Mouse (Mus musculus) cerebellum, adult 2 months (tissue): Measurements from ENCODE around the gene Ttll13. TPM values are rescaled to one million over a fixed set of nuclear protein-coding genes. Genes with fewer than 3 reads are reported as not detected.

Experiments used
- DNase-seq, 2 experiments: peaks; one replicate each; pipeline ENCODE4 v3.0.0; 2021
- H3K27ac ChIP-seq: fragments of 200-500 bp; 2 replicates; pipeline ENCODE4 v1.5.1; 2012; ENCODE audit warnings: low read length, control low read depth, inconsistent platforms; ENCODE audit not compliant: insufficient read depth
- H3K27me3 ChIP-seq: fragments of 200-500 bp; 2 replicates; pipeline ENCODE4 v1.6.1; 2012; ENCODE audit warnings: inconsistent platforms, mild to moderate bottlenecking, low read length, moderate library complexity; ENCODE audit not compliant: control insufficient read depth, insufficient read depth
- H3K4me1 ChIP-seq: fragments of 200-500 bp; 2 replicates; pipeline ENCODE4 v1.6.1; 2011; ENCODE audit warnings: low read length; ENCODE audit not compliant: control insufficient read depth, insufficient read depth
- H3K4me3 ChIP-seq: fragments of 200-500 bp; replicated peaks from 2 replicates; pipeline ENCODE3; 2011; ENCODE audit warnings: mild to moderate bottlenecking, low read depth, low read length, control low read depth; ENCODE audit not compliant: insufficient read depth
- CTCF ChIP-seq: fragments of 200-500 bp; IDR thresholded peaks from 2 replicates; pipeline ENCODE4 v1.5.1; 2011; ENCODE audit warnings: low read depth, mild to moderate bottlenecking, control low read depth, low read length, moderate library complexity, borderline replicate concordance; ENCODE audit not compliant: insufficient read depth
- POLR2A ChIP-seq: fragments of 200-500 bp; IDR thresholded peaks from 2 replicates; pipeline ENCODE4 v1.6.1; 2011; ENCODE audit warnings: low read length, control low read depth, borderline replicate concordance; ENCODE audit not compliant: insufficient read depth
- WGBS: fragments of 180-500 bp; shearing (Covaris S2); methylation state at CpG from one replicate; pipeline ENCODE4 v1.1.7; 2018; 5-methylcytosine and 5-hydroxymethylcytosine counted together
- polyA plus RNA-seq: library from polyadenylated mRNA; depleted of rRNA; stranded (reverse); fragments of >200 nt; gene quantifications from 2 replicates; pipeline ENCODE4 v1.2.3, GENCODE M21; 2012

Ttll13 gene
- polyA plus RNA-seq, 1 experiment = 0.69 TPM

DNA sequence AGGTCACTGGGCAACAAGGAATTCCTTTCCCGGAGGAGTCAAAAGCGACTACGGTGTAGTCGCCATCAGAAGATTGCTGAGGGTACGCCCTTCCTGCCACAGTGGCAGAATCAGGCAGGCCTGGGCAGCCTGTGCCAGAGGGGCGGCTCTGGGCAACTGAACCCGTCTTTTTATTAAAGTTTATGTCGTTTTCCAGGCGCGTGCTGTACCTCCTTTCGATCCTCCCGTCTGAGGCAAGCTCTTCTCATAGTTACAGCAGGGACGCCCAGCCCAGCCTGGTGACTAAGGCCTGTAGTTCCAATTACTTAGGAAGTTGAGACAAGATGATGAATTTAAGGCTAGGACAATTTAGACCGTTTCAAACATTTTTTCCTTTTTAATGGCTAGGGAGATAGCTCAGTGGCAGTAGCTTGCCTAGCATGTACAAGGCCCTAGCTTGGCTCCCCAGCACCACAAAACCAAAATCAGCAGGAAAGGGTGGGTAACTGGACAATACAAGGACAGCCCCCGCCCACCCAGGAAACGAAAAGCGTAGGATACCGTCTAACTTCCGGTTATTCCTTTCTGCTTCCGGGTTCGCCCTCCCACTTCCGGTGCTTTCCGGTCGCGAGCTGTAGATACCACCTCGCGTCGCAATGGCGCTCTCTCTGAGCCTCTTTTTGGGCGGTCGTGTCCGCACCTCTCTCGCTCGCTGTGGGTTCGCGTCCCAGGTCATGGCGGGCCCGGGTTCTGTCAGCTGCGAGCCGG lies 14.6 kb downstream of the Ttll13 start, which contains the start of gene Ngrn:
Gene Ngrn, plus strand, starts transcription at position 591 of the 747 bp plus-strand sequence.
- peak within 1 kb of the TSS; percentile 86 for H3K4me3 ChIP-seq
- peak; percentile 85 to 86 for DNase-seq
- 27% methylated on average over 40 of the region's 40 CpGs for WGBS
- TF ChIP-seq POLR2A (peak; percentile 89), CTCF (no peak)
- H3K27ac ChIP-seq = peak within 1 kb of the TSS; percentile 29
- no peaks in the 10 kb centered on the region for H3K4me1 ChIP-seq
- no peaks in the 10 kb centered on the region for H3K27me3 ChIP-seq

DNA sequence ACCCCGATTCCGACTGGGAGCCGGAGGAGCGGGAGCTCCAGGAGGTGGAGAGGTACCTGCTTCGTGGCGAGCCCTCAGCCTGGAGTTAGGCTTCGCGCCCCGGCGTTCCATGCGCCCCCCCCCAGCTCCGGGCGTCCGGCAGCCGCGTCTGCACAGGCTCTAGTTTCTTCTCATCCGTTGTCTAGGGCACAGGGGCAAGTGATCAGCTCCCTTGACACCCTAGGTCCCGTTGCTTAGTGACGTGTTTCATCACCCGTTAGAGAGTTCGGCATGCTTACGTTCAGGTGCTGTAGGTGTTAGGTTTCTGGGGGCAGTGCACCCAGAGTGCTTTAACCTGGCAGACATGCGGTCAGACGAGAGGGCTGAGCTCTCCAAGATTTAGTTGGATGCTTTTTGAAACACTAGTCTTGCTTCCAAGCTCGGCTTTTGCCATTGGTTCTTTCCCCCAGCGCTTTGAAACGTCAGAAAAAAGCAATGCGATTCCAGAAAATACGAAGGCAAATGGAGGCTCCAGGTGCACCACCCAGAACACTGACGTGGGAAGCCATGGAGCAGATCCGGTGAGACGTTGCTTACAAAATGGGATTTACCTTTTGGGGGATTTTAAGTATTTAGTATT lies 15.3 kb downstream of the Ttll13 start:
- no peaks in the 10 kb centered on the region for H3K27me3 ChIP-seq
- WGBS = under 1% methylated on average over 32 of the region's 32 CpGs
- H3K4me1 ChIP-seq = no peaks in the 10 kb centered on the region
- H3K4me3 ChIP-seq = peak overlapping the region; percentile 86
- H3K27ac ChIP-seq = peak overlapping the region; percentile 29
- no peak for DNase-seq
- TF ChIP-seq CTCF (no peak), POLR2A (no peak)

DNA sequence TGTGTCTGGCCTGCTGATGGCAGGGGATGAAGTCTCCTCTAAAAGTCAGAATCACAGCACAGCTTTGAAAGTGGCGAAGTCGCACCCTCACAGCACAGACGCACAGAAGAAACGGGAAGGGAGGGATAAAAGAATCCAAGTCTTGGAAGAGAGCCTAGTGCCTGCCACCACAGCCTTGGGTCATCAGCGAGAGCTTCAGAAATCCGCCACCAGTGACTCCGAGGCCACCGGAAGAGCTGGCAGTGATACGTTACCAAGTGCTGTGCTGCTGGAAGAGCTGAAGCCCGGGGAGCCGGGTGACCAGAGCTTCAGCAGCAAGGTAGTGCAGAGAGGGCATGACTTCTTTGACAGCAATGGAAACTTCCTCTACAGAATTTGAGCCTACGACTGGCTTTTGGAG lies 18.4 kb downstream of the Ttll13 start:
- Histone ChIP-seq H3K4me1 (peaks cover 3% of the 10 kb centered on the region; the same call in 1 of the 2 replicates), H3K27me3 (no peaks in the 10 kb centered on the region), H3K27ac (no peak overlapping the region), H3K4me3 (no peak overlapping the region)
- 75% methylated on average over 12 of the region's 12 CpGs for WGBS
- TF ChIP-seq POLR2A (no peak), CTCF (no peak)
- DNase-seq = no peak

DNA sequence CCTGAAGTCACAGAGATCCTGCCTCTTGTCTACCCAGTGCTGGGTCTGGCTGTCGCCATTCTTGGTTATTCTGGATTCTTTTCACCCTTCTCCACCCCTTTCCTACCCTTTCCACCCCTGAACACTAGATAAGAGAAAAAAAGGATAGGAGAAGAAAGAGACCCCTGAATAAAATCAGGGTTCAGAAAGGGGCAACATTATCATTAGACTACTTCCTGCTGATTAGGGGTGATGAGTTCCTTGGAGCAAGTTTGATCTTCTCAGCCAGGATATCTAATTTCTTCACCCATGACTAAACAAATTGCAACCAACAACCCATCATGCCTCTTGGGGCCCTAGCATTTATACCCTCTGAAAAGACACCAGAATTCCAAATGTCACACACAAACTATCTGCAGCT lies 21.6 kb downstream of the Ttll13 start:
- Histone ChIP-seq H3K4me3 (no peak overlapping the region), H3K4me1 (peaks cover 6% of the 10 kb centered on the region; the same call in 1 of the 2 replicates), H3K27me3 (no peaks in the 10 kb centered on the region), H3K27ac (no peak overlapping the region)
- 79% methylated on average over 1 of the region's 1 CpGs for WGBS
- DNase-seq = no peak
- TF ChIP-seq POLR2A (no peak), CTCF (no peak)

DNA sequence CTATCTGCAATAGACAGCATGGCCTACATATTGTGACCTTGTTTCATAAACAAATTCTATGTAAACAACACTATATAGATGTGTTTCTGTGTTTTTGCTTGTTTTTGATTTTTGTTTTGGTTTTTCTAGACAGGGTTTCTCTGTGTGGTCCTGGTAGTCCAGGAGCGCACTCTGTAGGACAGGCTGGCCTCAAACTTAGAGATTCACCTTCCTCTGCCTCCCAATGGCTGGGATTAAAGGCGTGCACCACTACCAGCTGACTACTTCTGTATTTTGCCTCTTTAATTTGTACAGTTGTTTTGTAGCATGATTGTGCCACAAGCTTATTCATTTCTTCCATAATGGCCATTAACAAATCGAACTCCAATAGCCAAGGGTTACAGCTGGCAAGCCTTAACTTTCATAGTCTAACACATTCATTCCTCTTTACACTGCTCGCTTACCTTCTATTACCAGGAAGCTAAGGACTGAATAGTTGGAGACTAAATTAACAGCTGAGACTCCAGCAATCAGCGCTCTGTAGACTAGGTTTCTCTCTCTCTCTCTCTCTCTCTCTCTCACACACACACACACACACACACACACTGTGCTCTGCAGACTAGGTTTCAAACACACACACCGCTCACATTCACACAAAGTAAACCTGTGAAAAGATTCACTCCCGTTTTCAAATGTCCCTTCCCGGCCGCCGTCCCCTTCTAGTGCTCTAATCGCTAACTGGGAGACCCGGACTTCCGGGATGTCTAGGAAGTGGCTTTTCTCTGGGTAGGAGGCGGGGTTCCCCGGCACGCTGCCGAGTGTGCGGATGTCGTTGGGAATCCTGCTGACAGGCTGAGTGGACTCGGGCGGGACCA lies 22.9 kb downstream of the Ttll13 start, which contains the start of gene Vps33b:
Gene Vps33b, plus strand, starts transcription at position 753 of the 854 bp plus-strand sequence.
- DNase-seq = peak; percentile 97
- peaks cover 6% of the 10 kb centered on the region; the same call in 1 of the 2 replicates for H3K4me1 ChIP-seq

DNA sequence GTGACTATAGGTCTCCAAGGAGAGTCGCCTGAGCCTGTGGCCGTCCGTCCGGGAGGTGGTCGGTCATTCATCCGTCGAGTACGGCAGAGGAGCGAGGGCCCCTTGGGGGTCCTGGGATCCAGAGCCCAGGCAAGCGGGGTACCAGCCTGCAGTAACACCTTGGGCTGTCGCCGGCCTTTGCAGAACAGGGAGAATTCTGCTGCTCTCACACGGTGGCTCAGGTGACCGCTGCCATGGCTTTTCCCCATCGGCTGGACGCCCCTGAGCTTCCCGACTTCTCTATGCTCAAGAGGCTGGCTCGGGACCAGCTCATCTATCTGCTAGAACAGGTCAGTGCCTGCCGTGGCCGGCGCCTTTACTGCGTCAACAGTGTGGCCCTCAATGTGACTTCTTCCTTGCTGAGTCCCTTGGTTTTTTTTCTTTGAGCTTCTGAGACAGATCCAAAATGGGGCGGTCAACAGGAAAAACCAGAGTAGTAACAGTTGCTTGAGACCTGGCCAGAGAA lies 23.6 kb downstream of the Ttll13 start:
- no peaks in the 10 kb centered on the region for H3K27me3 ChIP-seq
- peak overlapping the region; percentile 93 for H3K4me3 ChIP-seq
- whole genome bisulfite sequencing = under 1% methylated on average over 23 of the region's 23 CpGs
- H3K27ac ChIP-seq = peak overlapping the region; percentile 44
- H3K4me1 ChIP-seq = peaks cover 6% of the 10 kb centered on the region; the same call in 1 of the 2 replicates
- TF ChIP-seq CTCF (no peak), POLR2A (no peak)
- DNase-seq = peak in 1 of 2 experiments; percentile 68

More for the DNA sequence above, 22.9 kb downstream of the Ttll13 start, which contains the start of gene Vps33b:
- Histone ChIP-seq H3K27me3 (no peaks in the 10 kb centered on the region), H3K27ac (peak within 1 kb of the TSS; percentile 46), H3K4me3 (peak within 1 kb of the TSS; percentile 93)
- peak; percentile 52; the same call in 1 of the 2 replicates for TF ChIP-seq POLR2A
- TF ChIP-seq CTCF = no peak
- 3% methylated on average over 21 of the region's 21 CpGs for WGBS

DNA sequence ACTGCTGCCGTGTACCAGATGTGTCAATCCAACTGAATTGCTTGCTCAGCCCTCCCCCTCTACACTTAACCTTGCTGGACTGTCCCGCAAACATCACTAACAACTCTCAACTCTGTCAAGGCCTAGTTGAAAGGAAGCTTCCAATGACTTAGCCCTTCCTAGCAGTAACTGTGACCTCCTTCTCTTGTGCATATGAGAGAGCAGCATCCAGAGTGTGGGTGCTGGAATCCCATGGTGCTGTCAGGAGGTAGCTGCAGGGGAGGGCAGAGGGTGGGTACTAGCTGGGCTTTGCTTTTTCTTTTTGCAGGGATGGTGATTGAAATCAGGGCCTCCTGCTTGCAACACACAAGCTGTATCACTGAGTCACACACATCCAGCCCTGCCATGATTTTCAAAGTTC lies 27.3 kb downstream of the Ttll13 start:
- WGBS = 91% methylated on average over 2 of the region's 2 CpGs
- Histone ChIP-seq H3K4me1 (peaks cover 6% of the 10 kb centered on the region; the same call in 1 of the 2 replicates), H3K27me3 (no peaks in the 10 kb centered on the region), H3K4me3 (no peak overlapping the region), H3K27ac (no peak overlapping the region)
- TF ChIP-seq POLR2A (no peak), CTCF (no peak)
- no peak for DNase-seq
